Mouse (Mus musculus): Measurements from ENCODE around the gene Pou3f4. TPM values are rescaled to one million over a fixed set of nuclear protein-coding genes. Genes with fewer than 3 reads are reported as not detected.

The Pou3f4 gene
- polyA plus RNA-seq, 1 experiment from 2014 or later, result 36.5 TPM

GRCm38 (mm10) chrX:110814592-110815548, 790 bp downstream of the Pou3f4 start:
- no peak for DNase-seq
- Histone ChIP-seq H3K4me1 (ENCODE audit: control insufficient read depth, insufficient read depth, low read length) (no peaks in the 10 kb centered on the region), H3K9me3 (ENCODE audit: control insufficient read depth, low read length) (no peaks in the 10 kb centered on the region), H3K27me3 (ENCODE audit: control insufficient read depth, insufficient read depth, low read length) (no peaks in the 10 kb centered on the region), H3K4me2 (ENCODE audit: low read length) (peak overlapping the region; percentile 54), H3K4me3 (replicated peaks; ENCODE audit: low read depth, low read length) (peak overlapping the region; percentile 56), H3K27ac (replicated peaks; ENCODE audit: low read depth, low read length) (peak overlapping the region; percentile 92), H3K36me3 (ENCODE audit: control insufficient read depth, insufficient read depth, low read length) (no peaks in the 10 kb centered on the region), H3K9ac (replicated peaks; ENCODE audit: low read length) (peak overlapping the region; percentile 80)
- peak; percentile 19 for ATAC-seq (ENCODE audit: low FRiP score, low TSS enrichment)
- WGBS, result 22% methylated on average over 52 of the region's 52 CpGs

GRCm38 (mm10) chrX:110815549-110815930, 1.5 kb downstream of the Pou3f4 start:
- peak overlapping the region; percentile 80 for H3K9ac ChIP-seq (replicated peaks; ENCODE audit: low read length)
- H3K36me3 ChIP-seq (ENCODE audit: control insufficient read depth, insufficient read depth, low read length), result no peaks in the 10 kb centered on the region
- peak overlapping the region; percentile 56 for H3K4me3 ChIP-seq (replicated peaks; ENCODE audit: low read depth, low read length)
- ATAC-seq (ENCODE audit: low FRiP score, low TSS enrichment) (no peak), DNase-seq (peak; percentile 74)
- peak overlapping the region; percentile 54 for H3K4me2 ChIP-seq (ENCODE audit: low read length)
- no peaks in the 10 kb centered on the region for H3K9me3 ChIP-seq (ENCODE audit: control insufficient read depth, low read length)
- peak overlapping the region; percentile 92 for H3K27ac ChIP-seq (replicated peaks; ENCODE audit: low read depth, low read length)
- no peaks in the 10 kb centered on the region for H3K27me3 ChIP-seq (ENCODE audit: control insufficient read depth, insufficient read depth, low read length)
- 50% methylated on average over 18 of the region's 18 CpGs for WGBS
- no peaks in the 10 kb centered on the region for H3K4me1 ChIP-seq (ENCODE audit: control insufficient read depth, insufficient read depth, low read length)

- no peaks in the 10 kb centered on the region for H3K9me3 ChIP-seq (ENCODE audit: control insufficient read depth, low read length)
Observed at GRCm38 (mm10) chrX:110816609-110817008, 2.5 kb downstream of the Pou3f4 start.

GRCm38 (mm10) chrX:110817211-110817610, 3.1 kb downstream of the Pou3f4 start:
- Histone ChIP-seq H3K27ac (replicated peaks; ENCODE audit: low read depth, low read length) (peak overlapping the region; percentile 92), H3K4me3 (replicated peaks; ENCODE audit: low read depth, low read length) (peak overlapping the region; percentile 56), H3K4me2 (ENCODE audit: low read length) (peak overlapping the region; percentile 54), H3K9ac (replicated peaks; ENCODE audit: low read length) (peak overlapping the region; percentile 80), H3K9me3 (ENCODE audit: control insufficient read depth, low read length) (no peaks in the 10 kb centered on the region), H3K27me3 (ENCODE audit: control insufficient read depth, insufficient read depth, low read length) (no peaks in the 10 kb centered on the region), H3K4me1 (ENCODE audit: control insufficient read depth, insufficient read depth, low read length) (no peaks in the 10 kb centered on the region), H3K36me3 (ENCODE audit: control insufficient read depth, insufficient read depth, low read length) (no peaks in the 10 kb centered on the region)
- 18% methylated on average over 10 of the region's 10 CpGs for WGBS
- DNase-seq (peak; percentile 56), ATAC-seq (ENCODE audit: low FRiP score, low TSS enrichment) (no peak)

More at GRCm38 (mm10) chrX:110816609-110817008, 2.5 kb downstream of the Pou3f4 start:
- Histone ChIP-seq H3K27ac (replicated peaks; ENCODE audit: low read depth, low read length) (peak overlapping the region; percentile 92), H3K27me3 (ENCODE audit: control insufficient read depth, insufficient read depth, low read length) (no peaks in the 10 kb centered on the region), H3K4me2 (ENCODE audit: low read length) (peak overlapping the region; percentile 54), H3K36me3 (ENCODE audit: control insufficient read depth, insufficient read depth, low read length) (no peaks in the 10 kb centered on the region), H3K4me1 (ENCODE audit: control insufficient read depth, insufficient read depth, low read length) (no peaks in the 10 kb centered on the region), H3K9ac (replicated peaks; ENCODE audit: low read length) (peak overlapping the region; percentile 80), H3K4me3 (replicated peaks; ENCODE audit: low read depth, low read length) (peak overlapping the region; percentile 56)
- 22% methylated on average over 16 of the region's 16 CpGs for WGBS
- ATAC-seq (ENCODE audit: low FRiP score, low TSS enrichment), result no peak
- DNase-seq, result peak; percentile 56

DNA sequence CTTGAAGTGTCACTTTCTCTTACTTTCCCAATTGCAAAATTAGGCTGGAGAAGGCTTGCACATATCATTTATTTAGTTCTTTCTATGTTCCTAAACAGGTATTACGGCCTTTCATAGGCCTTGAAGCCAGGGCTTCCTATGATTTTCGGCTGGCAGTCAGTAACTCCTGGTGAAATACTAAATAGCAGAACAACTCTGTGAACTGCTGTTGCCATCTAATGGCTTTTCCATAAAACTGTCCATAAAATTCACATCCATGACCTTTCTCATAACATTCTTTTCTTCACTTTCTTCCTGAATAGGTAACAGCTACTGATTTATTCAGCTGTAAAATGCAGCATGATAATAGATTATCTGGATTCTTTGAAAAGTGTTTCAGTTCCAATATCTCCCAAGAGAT, 23.4 kb downstream of the Pou3f4 start:
- 62% methylated on average over 2 of the region's 2 CpGs for WGBS
- no peaks in the 10 kb centered on the region for H3K9me3 ChIP-seq (ENCODE audit: control insufficient read depth, low read length)
- no peak overlapping the region for H3K4me3 ChIP-seq (replicated peaks; ENCODE audit: low read depth, low read length)
- peak; percentile 50 for DNase-seq
- H3K36me3 ChIP-seq (ENCODE audit: control insufficient read depth, insufficient read depth, low read length), result no peaks in the 10 kb centered on the region
- no peaks in the 10 kb centered on the region for H3K27me3 ChIP-seq (ENCODE audit: control insufficient read depth, insufficient read depth, low read length)
- H3K4me1 ChIP-seq (ENCODE audit: control insufficient read depth, insufficient read depth, low read length), result no peaks in the 10 kb centered on the region
- no peak for ATAC-seq (ENCODE audit: low FRiP score, low TSS enrichment)
- H3K9ac ChIP-seq (replicated peaks; ENCODE audit: low read length), result no peak overlapping the region
- no peak overlapping the region for H3K27ac ChIP-seq (replicated peaks; ENCODE audit: low read depth, low read length)
- no peak overlapping the region for H3K4me2 ChIP-seq (ENCODE audit: low read length)

DNA sequence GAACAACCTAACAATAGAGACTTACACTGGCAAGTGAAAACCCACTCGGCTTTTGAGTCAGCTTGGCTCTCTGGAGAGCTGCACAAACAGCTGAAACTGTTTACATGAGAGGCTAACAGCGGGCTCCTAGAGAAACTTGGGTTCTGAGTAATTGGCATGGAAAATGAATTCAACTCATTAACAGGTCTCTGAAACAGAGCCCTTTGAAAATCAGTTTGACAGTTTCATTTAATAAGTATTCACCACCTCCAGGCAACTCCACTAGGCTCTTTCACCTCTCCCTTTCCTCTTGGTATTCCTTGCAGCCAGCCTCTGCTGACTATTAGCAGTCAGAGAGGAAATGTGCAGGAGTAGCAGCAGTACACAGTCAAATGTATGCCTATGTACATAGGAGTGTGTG, 37.2 kb downstream of the Pou3f4 start:
- Histone ChIP-seq H3K4me3 (replicated peaks; ENCODE audit: low read depth, low read length) (no peak overlapping the region), H3K9ac (replicated peaks; ENCODE audit: low read length) (no peak overlapping the region), H3K27ac (replicated peaks; ENCODE audit: low read depth, low read length) (no peak overlapping the region), H3K4me1 (ENCODE audit: control insufficient read depth, insufficient read depth, low read length) (no peaks in the 10 kb centered on the region), H3K36me3 (ENCODE audit: control insufficient read depth, insufficient read depth, low read length) (no peaks in the 10 kb centered on the region), H3K4me2 (ENCODE audit: low read length) (no peak overlapping the region), H3K27me3 (ENCODE audit: control insufficient read depth, insufficient read depth, low read length) (no peaks in the 10 kb centered on the region), H3K9me3 (ENCODE audit: control insufficient read depth, low read length) (no peaks in the 10 kb centered on the region)
- ATAC-seq (ENCODE audit: low FRiP score, low TSS enrichment) (no peak), DNase-seq (peak; percentile 24)
- 29% methylated on average over 2 of the region's 2 CpGs for WGBS
